Mouse (Mus musculus) megakaryocyte, embryonic 14.5 days (primary cell): Measurements from ENCODE around the gene Pwwp2b.

ENCODE experiments used
- FLI1 ChIP-seq: IDR thresholded peaks from 2 replicates; pipeline ENCODE4 v1.6.1; 2012; ENCODE audit warnings: low read length, inconsistent platforms, mixed read lengths
- GATA1 ChIP-seq: IDR thresholded peaks from 3 replicates; pipeline ENCODE4 v1.6.1; 2012; ENCODE audit warnings: mixed read lengths, low read length, inconsistent platforms, borderline replicate concordance

- TF ChIP-seq GATA1: no peak
- no peak for TF ChIP-seq FLI1
These were observed 23.6 kb upstream of the Pwwp2b start for GRCm38 (mm10) chr7:139224725-139225124.
